Mouse (Mus musculus): ENCODE measurements at regions not wholly inside any gene's neighbourhood (a gene's known extent, or its start where the extent isn't known, plus 50 kb on each side); places are given as distances from the start of the nearest gene placed in this dataset.

- no peak overlapping the region for H3K27ac ChIP-seq (replicated peaks; ENCODE audit: low read depth, low read length)
- H3K9me3 ChIP-seq (ENCODE audit: control insufficient read depth, low read length) = no peaks in the 10 kb centered on the region
- no peak overlapping the region for H3K9ac ChIP-seq (ENCODE audit: low read depth, low read length)
- no peak for ATAC-seq (ENCODE audit: low read depth)
- no peak for DNase-seq (ENCODE audit: low spot score)
- H3K4me1 ChIP-seq (ENCODE audit: control insufficient read depth, insufficient read depth, low read length) = no peaks in the 10 kb centered on the region
- H3K27me3 ChIP-seq (replicated peaks; ENCODE audit: control insufficient read depth, insufficient read depth, low read length) = no peaks in the 10 kb centered on the region
- no peak overlapping the region for H3K4me2 ChIP-seq (ENCODE audit: low read depth, low read length)
- no peaks in the 10 kb centered on the region for H3K36me3 ChIP-seq (ENCODE audit: control insufficient read depth, insufficient read depth, low read length)
- no peak overlapping the region for H3K4me3 ChIP-seq (ENCODE audit: low read depth, low read length)
These were observed 2780.0 kb upstream of the 5930422O12Rik start for GRCm38 (mm10) chr8:30648497-30648896.

- H3K36me3 ChIP-seq (ENCODE audit: control insufficient read depth, insufficient read depth, low read length) = no peaks in the 10 kb centered on the region
- no peaks in the 10 kb centered on the region for H3K9me3 ChIP-seq (ENCODE audit: control insufficient read depth, low read length)
- H3K27ac ChIP-seq (replicated peaks; ENCODE audit: low read depth, low read length) = no peak overlapping the region
- H3K4me3 ChIP-seq (ENCODE audit: low read depth, low read length) = no peak overlapping the region
- ATAC-seq (ENCODE audit: low read depth) (no peak), DNase-seq (ENCODE audit: low spot score) (no peak)
- no peak overlapping the region for H3K4me2 ChIP-seq (ENCODE audit: low read depth, low read length)
- no peaks in the 10 kb centered on the region for H3K27me3 ChIP-seq (replicated peaks; ENCODE audit: control insufficient read depth, insufficient read depth, low read length)
- WGBS = 67% methylated on average over 10 of the region's 10 CpGs
- H3K9ac ChIP-seq (ENCODE audit: low read depth, low read length) = no peak overlapping the region
- H3K4me1 ChIP-seq (ENCODE audit: control insufficient read depth, insufficient read depth, low read length) = no peaks in the 10 kb centered on the region; the same call in 1 of the 2 replicates
These were observed 2772.7 kb upstream of the 5930422O12Rik start for GRCm38 (mm10) chr8:30655749-30656241.

GRCm38 (mm10) chr8:30661261-30661660 lies 2767.2 kb upstream of the 5930422O12Rik start:
- Histone ChIP-seq H3K9ac (ENCODE audit: low read depth, low read length) (no peak overlapping the region), H3K4me1 (ENCODE audit: control insufficient read depth, insufficient read depth, low read length) (no peaks in the 10 kb centered on the region), H3K4me2 (ENCODE audit: low read depth, low read length) (no peak overlapping the region), H3K27ac (replicated peaks; ENCODE audit: low read depth, low read length) (no peak overlapping the region), H3K27me3 (replicated peaks; ENCODE audit: control insufficient read depth, insufficient read depth, low read length) (no peaks in the 10 kb centered on the region), H3K36me3 (ENCODE audit: control insufficient read depth, insufficient read depth, low read length) (no peaks in the 10 kb centered on the region), H3K4me3 (ENCODE audit: low read depth, low read length) (no peak overlapping the region), H3K9me3 (ENCODE audit: control insufficient read depth, low read length) (no peaks in the 10 kb centered on the region)
- ATAC-seq (ENCODE audit: low read depth) (no peak), DNase-seq (ENCODE audit: low spot score) (no peak)
- WGBS = 59% methylated on average over 2 of the region's 2 CpGs

GRCm38 (mm10) chr8:30669451-30669850 lies 2759.1 kb upstream of the 5930422O12Rik start:
- Histone ChIP-seq H3K27ac (replicated peaks; ENCODE audit: low read depth, low read length) (no peak overlapping the region), H3K4me2 (ENCODE audit: low read depth, low read length) (no peak overlapping the region), H3K4me1 (ENCODE audit: control insufficient read depth, insufficient read depth, low read length) (no peaks in the 10 kb centered on the region), H3K4me3 (ENCODE audit: low read depth, low read length) (no peak overlapping the region), H3K27me3 (replicated peaks; ENCODE audit: control insufficient read depth, insufficient read depth, low read length) (no peaks in the 10 kb centered on the region), H3K9me3 (ENCODE audit: control insufficient read depth, low read length) (no peaks in the 10 kb centered on the region), H3K36me3 (ENCODE audit: control insufficient read depth, insufficient read depth, low read length) (no peaks in the 10 kb centered on the region), H3K9ac (ENCODE audit: low read depth, low read length) (no peak overlapping the region)
- WGBS = 56% methylated on average over 4 of the region's 4 CpGs
- DNase-seq (ENCODE audit: low spot score) (no peak), ATAC-seq (ENCODE audit: low read depth) (no peak)

- DNase-seq (ENCODE audit: low spot score) (no peak), ATAC-seq (ENCODE audit: low read depth) (no peak)
- H3K4me1 ChIP-seq (ENCODE audit: control insufficient read depth, insufficient read depth, low read length) = no peaks in the 10 kb centered on the region
- no peaks in the 10 kb centered on the region for H3K27me3 ChIP-seq (replicated peaks; ENCODE audit: control insufficient read depth, insufficient read depth, low read length)
- no peak overlapping the region for H3K27ac ChIP-seq (replicated peaks; ENCODE audit: low read depth, low read length)
- H3K9me3 ChIP-seq (ENCODE audit: control insufficient read depth, low read length) = no peaks in the 10 kb centered on the region
- no peak overlapping the region for H3K9ac ChIP-seq (ENCODE audit: low read depth, low read length)
- no peaks in the 10 kb centered on the region for H3K36me3 ChIP-seq (ENCODE audit: control insufficient read depth, insufficient read depth, low read length)
- H3K4me2 ChIP-seq (ENCODE audit: low read depth, low read length) = no peak overlapping the region
- no peak overlapping the region for H3K4me3 ChIP-seq (ENCODE audit: low read depth, low read length)
- WGBS = 75% methylated on average over 1 of the region's 1 CpGs
These were observed 2751.1 kb upstream of the 5930422O12Rik start for GRCm38 (mm10) chr8:30677423-30677822.

GRCm38 (mm10) chr8:30682169-30682568 lies 2746.3 kb upstream of the 5930422O12Rik start:
- H3K4me3 ChIP-seq (ENCODE audit: low read depth, low read length) = no peak overlapping the region
- ATAC-seq (ENCODE audit: low read depth) = no peak
- no peaks in the 10 kb centered on the region for H3K9me3 ChIP-seq (ENCODE audit: control insufficient read depth, low read length)
- no peaks in the 10 kb centered on the region for H3K4me1 ChIP-seq (ENCODE audit: control insufficient read depth, insufficient read depth, low read length)
- H3K27me3 ChIP-seq (replicated peaks; ENCODE audit: control insufficient read depth, insufficient read depth, low read length) = no peaks in the 10 kb centered on the region
- no peak overlapping the region for H3K4me2 ChIP-seq (ENCODE audit: low read depth, low read length)
- H3K9ac ChIP-seq (ENCODE audit: low read depth, low read length) = no peak overlapping the region
- H3K27ac ChIP-seq (replicated peaks; ENCODE audit: low read depth, low read length) = no peak overlapping the region
- no peak for DNase-seq (ENCODE audit: low spot score)
- WGBS = 58% methylated on average over 3 of the region's 3 CpGs
- no peaks in the 10 kb centered on the region for H3K36me3 ChIP-seq (ENCODE audit: control insufficient read depth, insufficient read depth, low read length)

- ATAC-seq (ENCODE audit: low read depth) = no peak
- H3K27me3 ChIP-seq (replicated peaks; ENCODE audit: control insufficient read depth, insufficient read depth, low read length) = no peaks in the 10 kb centered on the region
- H3K4me3 ChIP-seq (ENCODE audit: low read depth, low read length) = no peak overlapping the region
- DNase-seq (ENCODE audit: low spot score) = no peak
- H3K4me2 ChIP-seq (ENCODE audit: low read depth, low read length) = no peak overlapping the region
- H3K27ac ChIP-seq (replicated peaks; ENCODE audit: low read depth, low read length) = no peak overlapping the region
- no peaks in the 10 kb centered on the region for H3K9me3 ChIP-seq (ENCODE audit: control insufficient read depth, low read length)
- H3K9ac ChIP-seq (ENCODE audit: low read depth, low read length) = no peak overlapping the region
- no peaks in the 10 kb centered on the region for H3K4me1 ChIP-seq (ENCODE audit: control insufficient read depth, insufficient read depth, low read length)
- WGBS = 79% methylated on average over 3 of the region's 3 CpGs
- no peaks in the 10 kb centered on the region for H3K36me3 ChIP-seq (ENCODE audit: control insufficient read depth, insufficient read depth, low read length)
These were observed 2742.0 kb upstream of the 5930422O12Rik start for GRCm38 (mm10) chr8:30686539-30686938.

DNA sequence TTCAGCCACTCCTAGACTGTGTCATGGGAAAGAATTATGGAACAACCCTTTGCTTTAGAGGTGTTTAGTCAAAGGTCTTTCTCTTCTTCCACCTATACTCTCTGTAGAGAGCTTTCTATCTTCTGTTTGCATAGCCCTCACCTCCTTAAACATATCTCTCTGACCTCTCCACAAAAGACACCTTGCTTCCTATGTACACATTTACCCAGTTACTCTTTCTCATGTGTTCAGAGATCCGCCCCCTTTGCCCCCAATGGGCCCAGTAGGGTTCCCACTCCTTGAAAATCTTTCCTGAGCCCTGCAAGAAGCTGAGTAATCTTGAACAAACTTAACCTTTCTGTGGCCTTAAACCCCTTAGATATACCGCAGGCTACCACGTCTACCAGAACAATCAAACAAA lies 2734.4 kb upstream of the 5930422O12Rik start:
- no peak overlapping the region for H3K27ac ChIP-seq (replicated peaks; ENCODE audit: low read depth, low read length)
- H3K4me2 ChIP-seq (ENCODE audit: low read depth, low read length) = no peak overlapping the region

DNA sequence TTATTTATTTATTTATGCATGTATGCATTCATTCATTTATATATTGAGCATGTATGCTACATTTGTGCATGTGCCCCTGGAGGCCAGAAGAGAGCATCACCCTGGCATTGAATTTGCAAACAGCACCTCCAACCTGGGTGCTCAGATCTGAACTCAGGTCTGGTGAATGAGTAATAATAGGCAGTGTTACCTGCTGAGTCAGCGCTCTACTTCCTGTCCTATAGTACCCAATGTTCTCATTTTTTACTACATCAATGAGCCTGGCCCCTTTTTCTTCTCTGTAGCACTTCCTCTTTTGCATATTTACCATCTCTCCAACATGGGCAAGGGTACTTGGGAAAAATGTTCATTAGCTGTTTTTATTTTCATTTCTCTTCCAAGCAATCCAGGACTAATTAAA lies 2711.9 kb upstream of the 5930422O12Rik start:
- no peak overlapping the region for H3K4me2 ChIP-seq (ENCODE audit: low read depth, low read length)
- H3K27ac ChIP-seq (replicated peaks; ENCODE audit: low read depth, low read length) = no peak overlapping the region
- no peaks in the 10 kb centered on the region for H3K9me3 ChIP-seq (ENCODE audit: control insufficient read depth, low read length)

More for the DNA sequence above, 2734.4 kb upstream of the 5930422O12Rik start:
- no peak for ATAC-seq (ENCODE audit: low read depth)
- no peak for DNase-seq (ENCODE audit: low spot score)
- Histone ChIP-seq H3K27me3 (replicated peaks; ENCODE audit: control insufficient read depth, insufficient read depth, low read length) (no peaks in the 10 kb centered on the region), H3K9ac (ENCODE audit: low read depth, low read length) (no peak overlapping the region), H3K4me1 (ENCODE audit: control insufficient read depth, insufficient read depth, low read length) (no peaks in the 10 kb centered on the region), H3K4me3 (ENCODE audit: low read depth, low read length) (no peak overlapping the region), H3K36me3 (ENCODE audit: control insufficient read depth, insufficient read depth, low read length) (no peaks in the 10 kb centered on the region), H3K9me3 (ENCODE audit: control insufficient read depth, low read length) (no peaks in the 10 kb centered on the region)
- WGBS = 79% methylated on average over 3 of the region's 3 CpGs

More for the DNA sequence above, 2711.9 kb upstream of the 5930422O12Rik start:
- no peak overlapping the region for H3K4me3 ChIP-seq (ENCODE audit: low read depth, low read length)
- no peak for ATAC-seq (ENCODE audit: low read depth)
- no peaks in the 10 kb centered on the region for H3K4me1 ChIP-seq (ENCODE audit: control insufficient read depth, insufficient read depth, low read length)
- DNase-seq (ENCODE audit: low spot score) = no peak
- no peaks in the 10 kb centered on the region for H3K36me3 ChIP-seq (ENCODE audit: control insufficient read depth, insufficient read depth, low read length)
- WGBS = 83% methylated on average over 1 of the region's 1 CpGs
- no peak overlapping the region for H3K9ac ChIP-seq (ENCODE audit: low read depth, low read length)
- no peaks in the 10 kb centered on the region for H3K27me3 ChIP-seq (replicated peaks; ENCODE audit: control insufficient read depth, insufficient read depth, low read length)
